Comparison of ENCODE assay signal across 11 mouse cellular contexts in genomic region chr17:14371606-14372005, GRCm38 (mm10).
A peak's percentile ranks its signal among the peaks of the same experiment; 100 is the strongest.
DNase-seq lines count a peak whose midpoint lies in the region; ATAC-seq and TF ChIP-seq lines count a peak whose summit lies in the region.
"Had no signal": no experiment of that assay in that cellular context is flagged by ENCODE, and none has a peak within 500 bp of the region (broad histone marks: within the 10 kb centered on the region; RNA-seq: fewer than 3 reads in every experiment).

No protein-coding gene starts in this region.

- H3K27ac ChIP-seq in embryonic facial prominence, embryonic 14.5 days (replicated peaks; ENCODE audit: low read depth, low read length), result no peak overlapping the region
- H3K27ac ChIP-seq in embryonic facial prominence, embryonic 10.5 days (replicated peaks), result no peak overlapping the region
- no peak overlapping the region for H3K27ac ChIP-seq in liver, adult 2 months (replicated peaks; ENCODE audit: insufficient read depth, low read depth, low read length)
- no peak overlapping the region for H3K27ac ChIP-seq in stomach, postnatal 0 days (replicated peaks)
- no peak overlapping the region for H3K27ac ChIP-seq in forebrain, embryonic 10.5 days
- H3K27ac ChIP-seq: embryonic facial prominence, embryonic 15.5 days; midbrain, embryonic 12.5 days; stomach, embryonic 15.5 days had no signal

- WGBS in embryonic facial prominence, embryonic 14.5 days, result 60% methylated on average over 6 of the region's 6 CpGs
- 52% methylated on average over 6 of the region's 6 CpGs for WGBS in embryonic facial prominence, embryonic 10.5 days
- 31% methylated on average over 6 of the region's 6 CpGs for WGBS in liver, adult 2 months
- 61% methylated on average over 6 of the region's 6 CpGs for WGBS in stomach, postnatal 0 days
- WGBS in forebrain, embryonic 10.5 days, result 76% methylated on average over 6 of the region's 6 CpGs

- no peak overlapping the region for H3K9ac ChIP-seq in embryonic facial prominence, embryonic 14.5 days (ENCODE audit: low read depth, low read length)
- H3K9ac ChIP-seq in liver, adult 2 months (ENCODE audit: low read depth, low read length), result no peak overlapping the region
- no peak overlapping the region for H3K9ac ChIP-seq in stomach, postnatal 0 days (ENCODE audit: low read length)
- H3K9ac ChIP-seq: embryonic facial prominence, embryonic 15.5 days; midbrain, embryonic 12.5 days; stomach, embryonic 15.5 days had no signal

- H3K79me2 ChIP-seq in liver, adult 2 months (ENCODE audit: control insufficient read depth, insufficient read depth, low read length), result no peaks in the 10 kb centered on the region

- TF ChIP-seq POLR2A in liver, adult 2 months (IDR thresholded peaks at IDR 0.05; ENCODE audit: extremely low read depth, insufficient read depth, low read length), result no peak

- H3K36me3 ChIP-seq in embryonic facial prominence, embryonic 14.5 days (ENCODE audit: control insufficient read depth, insufficient read depth, low read length), result no peaks in the 10 kb centered on the region
- H3K36me3 ChIP-seq in embryonic facial prominence, embryonic 10.5 days (replicated peaks), result no peaks in the 10 kb centered on the region
- H3K36me3 ChIP-seq in liver, adult 2 months (ENCODE audit: control insufficient read depth, insufficient read depth, low read length), result no peaks in the 10 kb centered on the region
- H3K36me3 ChIP-seq in stomach, postnatal 0 days (ENCODE audit: control insufficient read depth, insufficient read depth, low read length), result no peaks in the 10 kb centered on the region
- H3K36me3 ChIP-seq in forebrain, embryonic 10.5 days (replicated peaks), result no peaks in the 10 kb centered on the region
- H3K36me3 ChIP-seq: embryonic facial prominence, embryonic 15.5 days; midbrain, embryonic 12.5 days; stomach, embryonic 15.5 days had no signal

- no peak overlapping the region for H3K4me2 ChIP-seq in embryonic facial prominence, embryonic 14.5 days (ENCODE audit: low read depth, low read length)
- H3K4me2 ChIP-seq in stomach, postnatal 0 days (replicated peaks; ENCODE audit: low read depth), result no peak overlapping the region
- H3K4me2 ChIP-seq: embryonic facial prominence, embryonic 15.5 days; stomach, embryonic 15.5 days had no signal

- no peaks in the 10 kb centered on the region for H3K9me3 ChIP-seq in embryonic facial prominence, embryonic 14.5 days (ENCODE audit: control insufficient read depth, low read length)
- H3K9me3 ChIP-seq in embryonic facial prominence, embryonic 10.5 days, result no peaks in the 10 kb centered on the region
- H3K9me3 ChIP-seq in stomach, postnatal 0 days (ENCODE audit: control insufficient read depth, low read length), result no peaks in the 10 kb centered on the region
- H3K9me3 ChIP-seq in forebrain, embryonic 10.5 days, result no peaks in the 10 kb centered on the region
- H3K9me3 ChIP-seq: embryonic facial prominence, embryonic 15.5 days; midbrain, embryonic 12.5 days; stomach, embryonic 15.5 days had no signal

- H3K4me1 ChIP-seq in embryonic facial prominence, embryonic 14.5 days (ENCODE audit: control insufficient read depth, insufficient read depth, low read length), result peaks cover 17% of the 10 kb centered on the region; the same call in 1 of the 2 replicates
- H3K4me1 ChIP-seq in embryonic facial prominence, embryonic 10.5 days, result peaks cover 21% of the 10 kb centered on the region
- H3K4me1 ChIP-seq in liver, adult 2 months (ENCODE audit: control insufficient read depth, insufficient read depth, low read length), result peaks cover 2% of the 10 kb centered on the region; the same call in 1 of the 2 replicates
- H3K4me1 ChIP-seq in stomach, postnatal 0 days (replicated peaks; ENCODE audit: control insufficient read depth, insufficient read depth), result no peaks in the 10 kb centered on the region
- H3K4me1 ChIP-seq in forebrain, embryonic 10.5 days, result peaks cover 12% of the 10 kb centered on the region
- H3K4me1 ChIP-seq: stomach, embryonic 15.5 days had no signal

- no peak for TF ChIP-seq CTCF in liver, adult 2 months (IDR thresholded peaks at IDR 0.05; ENCODE audit: low read depth, low read length)
- TF ChIP-seq CTCF in stomach, postnatal 0 days (IDR thresholded peaks at IDR 0.05; ENCODE audit: low read depth), result no peak

- DNase-seq in embryonic facial prominence, embryonic 14.5 days (ENCODE audit: low spot score), result no peak
- no peak for DNase-seq in embryonic facial prominence, embryonic 10.5 days (ENCODE audit: low spot score)
- peak; percentile 60 for DNase-seq in urinary bladder, postnatal 14 days (ENCODE audit: low spot score)
- DNase-seq in urinary bladder, postnatal 10 days (ENCODE audit: low spot score), result no peak
- DNase-seq in liver, adult 2 months (ENCODE audit: extremely low read depth, low read depth, low spot score), result peak; percentile 57
- DNase-seq in stomach, postnatal 0 days (ENCODE audit: low spot score), result no peak
- DNase-seq in right cerebral cortex, adult 2 months (ENCODE audit: low spot score in 2 of 2), result no peak
- DNase-seq in forebrain, embryonic 10.5 days (ENCODE audit: extremely low spot score, low spot score), result no peak

- no peak overlapping the region for H3K4me3 ChIP-seq in embryonic facial prominence, embryonic 14.5 days (ENCODE audit: low read depth, low read length)
- H3K4me3 ChIP-seq in embryonic facial prominence, embryonic 10.5 days, result no peak overlapping the region
- H3K4me3 ChIP-seq in liver, adult 2 months (ENCODE audit: insufficient read depth, low read depth, low read length), result no peak overlapping the region
- H3K4me3 ChIP-seq in stomach, postnatal 0 days (ENCODE audit: low read depth, low read length), result no peak overlapping the region
- H3K4me3 ChIP-seq in forebrain, embryonic 10.5 days, result no peak overlapping the region
- H3K4me3 ChIP-seq: embryonic facial prominence, embryonic 15.5 days; midbrain, embryonic 12.5 days; stomach, embryonic 15.5 days had no signal

- TF ChIP-seq EP300 in stomach, postnatal 0 days (optimal IDR thresholded peaks at IDR 0.05), result no peak

- ATAC-seq in embryonic facial prominence, embryonic 14.5 days (ENCODE audit: low read depth), result peak; percentile 9; the same call in 1 of the 2 replicates
- ATAC-seq in stomach, postnatal 0 days (ENCODE audit: low FRiP score, low TSS enrichment), result peak; percentile 47; the same call in 1 of the 2 replicates

- no peaks in the 10 kb centered on the region for H3K27me3 ChIP-seq in embryonic facial prominence, embryonic 14.5 days (replicated peaks; ENCODE audit: control insufficient read depth, insufficient read depth, low read length)
- H3K27me3 ChIP-seq in embryonic facial prominence, embryonic 10.5 days (replicated peaks; ENCODE audit: low read depth, poor library complexity, severe bottlenecking), result peaks cover 8% of the 10 kb centered on the region; the same call in 1 of the 2 replicates
- no peaks in the 10 kb centered on the region for H3K27me3 ChIP-seq in liver, adult 2 months (ENCODE audit: control insufficient read depth, insufficient read depth, low read length)
- no peaks in the 10 kb centered on the region for H3K27me3 ChIP-seq in stomach, postnatal 0 days (ENCODE audit: control insufficient read depth, insufficient read depth, low read length)
- no peaks in the 10 kb centered on the region for H3K27me3 ChIP-seq in forebrain, embryonic 10.5 days (ENCODE audit: poor library complexity, severe bottlenecking)
- H3K27me3 ChIP-seq: midbrain, embryonic 12.5 days; stomach, embryonic 15.5 days had no signal

Comparison
In these comparisons a context has a peak if more than half of its experiments do, and no peak if none do; other contexts are left out.
1. DNase-seq: peak in urinary bladder, postnatal 14 days (single experiment) and liver, adult 2 months (single experiment); none in embryonic facial prominence, embryonic 14.5 days (single experiment), embryonic facial prominence, embryonic 10.5 days (single experiment), urinary bladder, postnatal 10 days (single experiment), stomach, postnatal 0 days (single experiment), right cerebral cortex, adult 2 months (0 of 2) and forebrain, embryonic 10.5 days (single experiment).